Mouse (Mus musculus) layer of hippocampus, postnatal 10 days (tissue): ENCODE results near the gene Ryr3. TPM values are rescaled to one million over a fixed set of nuclear protein-coding genes. Genes with fewer than 3 reads are reported as not detected.

ENCODE experiments used
- DNase-seq, 2 experiments: peaks; one replicate each; pipeline ENCODE4 v3.0.0; 2021; ENCODE audit warnings: low spot score in 2 of 2
- total RNA-seq, 2 experiments: library from RNA; stranded (reverse); gene quantifications; 2 replicates each; pipeline ENCODE4 v1.2.3; 2021

The Ryr3 gene
- total RNA-seq, 2 experiments from 2014 or later, result 63.8 to 74.1 TPM

DNA sequence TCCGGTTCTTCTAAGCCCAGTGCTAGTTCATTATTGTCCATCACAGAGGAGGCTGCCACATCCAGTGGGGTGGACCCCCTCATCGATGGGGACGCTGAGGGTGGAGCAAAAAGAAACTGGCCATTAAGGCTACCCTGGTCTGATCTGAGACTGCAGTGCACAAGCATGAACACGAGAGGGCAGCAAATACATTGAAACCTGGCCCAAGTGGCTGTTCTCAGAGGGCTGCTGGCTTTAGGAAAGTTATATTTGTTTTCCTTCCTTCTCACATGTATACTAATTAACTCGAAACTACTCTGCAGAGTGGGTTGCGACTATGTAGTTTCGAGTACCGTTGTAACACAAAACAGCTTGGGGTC lies 416.9 kb downstream of the Ryr3 start:
- DNase-seq, result peak; percentile 71 to 80

DNA sequence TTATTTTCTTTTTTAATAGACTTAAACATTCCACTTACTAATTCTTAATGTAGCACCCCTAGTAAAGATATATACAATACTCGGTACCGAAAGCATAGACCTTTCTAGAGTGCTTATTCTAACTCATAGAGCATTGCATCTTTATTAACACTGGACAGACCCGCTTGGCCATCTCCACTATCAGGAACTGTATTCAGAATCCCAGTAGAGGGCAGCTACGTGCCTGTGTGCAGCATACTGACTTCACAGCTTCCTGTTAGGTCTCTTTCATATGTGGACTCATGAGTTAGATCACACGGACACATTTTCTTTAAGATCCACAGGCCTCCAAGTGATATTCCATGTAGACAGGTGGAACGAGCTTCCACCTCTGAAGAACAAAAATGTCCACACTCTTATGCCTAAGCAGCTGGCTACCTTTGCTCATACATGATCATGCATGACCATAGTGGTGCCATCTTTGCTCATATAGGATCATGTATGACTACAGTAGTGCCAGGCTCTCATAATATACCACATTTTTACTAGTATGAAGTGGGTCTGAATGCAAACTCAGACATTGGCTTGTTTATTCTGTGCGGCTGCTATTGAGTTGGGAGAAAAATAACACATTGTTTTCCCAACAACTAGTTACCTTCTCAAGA lies 417.4 kb downstream of the Ryr3 start:
- no peak for DNase-seq

DNA sequence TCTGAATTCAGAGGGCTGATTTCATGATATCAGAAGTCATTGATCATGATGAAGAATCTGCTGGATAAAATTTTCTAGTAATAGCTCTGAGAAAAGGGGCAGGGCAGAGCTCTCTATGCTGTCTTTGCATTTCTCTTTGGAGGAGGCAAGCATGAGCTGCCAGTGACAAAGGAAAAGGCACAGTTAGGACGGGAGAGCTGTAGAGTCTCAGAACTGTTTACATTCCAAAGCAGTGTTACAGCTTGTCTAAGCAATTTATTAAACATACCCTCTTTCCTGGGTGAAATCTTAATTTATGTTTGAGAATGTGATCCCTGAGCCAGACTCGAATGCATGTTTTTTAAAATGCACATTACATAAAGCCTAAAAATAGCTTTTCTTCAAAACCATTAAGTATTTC lies 435.3 kb downstream of the Ryr3 start:
- no peak for DNase-seq

DNA sequence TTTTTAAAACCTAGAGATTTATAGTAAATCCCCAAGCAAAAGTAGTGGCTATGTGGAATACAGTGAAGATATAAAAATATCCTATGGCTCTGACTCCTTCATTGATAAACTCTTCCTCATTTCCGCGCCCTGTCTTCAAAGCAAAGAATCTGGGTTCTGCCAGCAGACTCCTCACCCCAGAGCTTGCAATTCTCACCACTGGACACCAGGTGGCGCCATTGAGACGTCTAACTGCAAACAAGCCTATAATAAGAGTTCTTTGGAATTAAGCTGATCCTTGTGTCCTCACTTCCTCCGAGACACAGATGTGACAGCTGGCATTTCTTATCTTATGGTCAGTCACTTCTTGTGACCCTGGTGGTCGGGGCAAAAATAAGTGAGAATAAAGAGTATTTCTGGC lies 442.1 kb downstream of the Ryr3 start:
- peak; percentile 84 to 87 for DNase-seq

DNA sequence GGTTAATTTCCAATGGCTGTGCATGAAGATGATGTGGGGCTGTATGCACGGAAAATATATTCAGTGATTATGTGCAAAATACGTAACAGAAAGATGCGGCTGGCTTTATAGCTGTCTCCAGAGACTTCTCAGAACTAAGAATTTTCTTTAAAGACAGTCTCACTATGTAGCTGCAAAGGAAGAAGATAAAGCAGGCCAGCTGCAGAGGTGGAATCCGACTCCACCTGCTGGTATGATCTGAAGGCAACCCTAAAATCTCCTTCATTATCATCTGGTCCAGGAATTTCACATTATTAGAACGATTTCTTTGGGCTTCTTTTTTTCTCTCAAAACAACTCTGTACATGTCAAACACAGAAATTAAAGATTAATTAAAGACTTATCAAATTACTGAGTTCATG lies 449.2 kb downstream of the Ryr3 start:
- DNase-seq, result no peak

DNA sequence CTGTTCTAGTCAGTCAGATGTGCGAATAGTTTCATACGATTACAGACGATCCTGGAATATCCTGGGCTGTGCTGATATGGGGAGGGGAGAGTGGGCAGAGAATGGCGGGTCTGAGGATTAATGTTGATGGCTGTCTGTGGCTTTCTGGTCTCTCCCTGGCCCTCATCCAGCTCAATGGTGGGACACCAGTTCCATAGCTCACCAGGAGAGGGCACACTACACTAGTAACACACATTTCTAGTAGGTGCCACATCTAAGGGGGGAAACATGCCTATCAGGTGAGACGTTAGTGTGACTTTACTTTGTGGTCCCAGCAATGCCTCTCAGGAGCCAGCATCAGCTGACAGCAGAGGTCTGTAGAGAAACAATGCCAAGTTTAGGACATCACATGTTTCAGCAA lies 451.9 kb downstream of the Ryr3 start:
- DNase-seq, result peak; percentile 30 to 41

DNA sequence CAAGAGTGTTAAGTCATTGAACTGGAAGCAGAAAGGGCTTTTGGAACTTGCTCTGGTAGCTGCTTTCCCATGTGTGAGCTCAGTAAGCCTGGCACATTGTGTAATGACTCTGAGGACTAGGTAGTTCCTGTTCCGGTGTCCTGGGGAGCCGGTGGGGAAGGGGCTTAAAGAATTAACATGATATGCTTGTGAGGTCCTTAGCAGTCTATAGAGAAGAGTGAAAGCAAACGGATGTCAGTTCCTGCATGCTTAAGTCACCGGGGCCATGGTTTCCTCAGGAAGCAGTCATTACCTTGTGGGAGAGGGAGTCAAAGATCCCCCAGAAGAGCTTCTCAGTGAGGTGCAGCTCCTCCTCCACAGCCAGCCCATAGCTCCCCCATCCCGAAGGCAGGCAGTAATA lies 452.6 kb downstream of the Ryr3 start:
- DNase-seq, result no peak

DNA sequence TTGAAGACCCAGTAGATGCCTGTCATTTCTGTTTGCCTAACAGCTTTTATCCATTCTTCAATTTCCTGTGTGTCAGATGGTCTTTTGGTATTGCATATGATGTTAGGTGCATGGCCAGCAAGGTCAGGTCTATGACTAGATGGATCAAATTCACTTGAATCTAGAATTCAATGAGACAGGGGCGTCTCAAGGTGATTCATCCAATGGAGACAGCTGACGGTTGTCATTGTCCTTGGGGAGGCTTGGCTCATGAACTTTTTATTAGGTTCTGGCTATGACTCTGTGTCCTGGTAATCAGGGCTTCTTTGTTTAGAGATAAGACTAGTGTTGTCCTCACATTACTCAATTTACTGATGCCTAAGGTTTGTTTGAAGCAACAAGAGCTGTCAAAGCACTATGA lies 454.9 kb downstream of the Ryr3 start:
- DNase-seq, result no peak

DNA sequence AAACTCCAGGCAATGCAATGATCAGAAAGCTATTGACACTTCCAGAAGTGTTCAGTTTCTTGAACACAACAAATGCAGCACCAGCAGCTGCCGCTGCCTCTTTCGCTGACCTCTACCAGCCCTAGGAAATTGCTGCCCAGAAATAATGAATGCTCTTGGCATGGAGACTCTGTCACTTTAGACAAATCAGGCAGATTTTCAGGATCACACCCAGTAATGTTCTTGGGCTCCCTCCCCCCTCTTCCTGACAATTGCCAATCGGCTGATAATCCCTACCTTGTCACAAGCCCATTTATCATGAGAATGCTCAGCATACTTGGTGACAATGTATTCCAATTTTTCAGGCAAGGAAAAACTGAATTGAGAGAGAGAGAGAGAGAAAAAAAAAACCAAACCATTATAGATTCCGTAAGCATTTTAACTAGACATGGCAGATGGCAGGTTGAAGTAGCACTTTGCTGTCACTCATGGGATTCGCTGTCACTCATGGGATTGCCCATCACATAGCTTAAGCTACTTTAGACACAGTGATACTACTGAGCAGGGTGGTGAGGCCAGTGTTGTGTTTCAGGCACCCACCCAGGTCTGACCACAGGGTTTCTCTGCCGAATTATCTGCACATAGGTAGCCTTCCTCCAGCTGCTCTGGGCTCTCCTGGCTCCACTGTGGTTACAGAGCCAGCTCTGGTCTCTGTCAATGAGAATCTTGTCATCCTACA lies 455.5 kb downstream of the Ryr3 start:
- no peak for DNase-seq

DNA sequence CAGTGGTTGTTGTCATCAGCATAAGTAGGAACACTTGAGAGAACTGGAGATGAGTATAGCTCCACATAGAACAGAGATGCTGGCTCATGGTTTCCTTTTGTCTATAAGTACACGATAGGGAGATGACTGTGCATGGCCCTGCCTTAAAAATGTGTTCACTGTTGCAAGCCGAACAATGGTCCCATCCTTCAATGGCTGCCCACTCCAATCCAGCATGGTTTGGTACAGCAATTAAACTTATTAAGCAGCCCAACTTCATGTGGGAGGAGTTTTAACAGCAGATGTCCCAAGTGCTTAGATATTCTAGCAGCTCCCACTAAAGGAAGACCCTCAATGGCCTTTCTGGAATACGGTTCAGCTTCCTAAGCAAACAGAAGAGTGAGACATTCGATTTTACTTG lies 456.2 kb downstream of the Ryr3 start:
- no peak for DNase-seq

DNA sequence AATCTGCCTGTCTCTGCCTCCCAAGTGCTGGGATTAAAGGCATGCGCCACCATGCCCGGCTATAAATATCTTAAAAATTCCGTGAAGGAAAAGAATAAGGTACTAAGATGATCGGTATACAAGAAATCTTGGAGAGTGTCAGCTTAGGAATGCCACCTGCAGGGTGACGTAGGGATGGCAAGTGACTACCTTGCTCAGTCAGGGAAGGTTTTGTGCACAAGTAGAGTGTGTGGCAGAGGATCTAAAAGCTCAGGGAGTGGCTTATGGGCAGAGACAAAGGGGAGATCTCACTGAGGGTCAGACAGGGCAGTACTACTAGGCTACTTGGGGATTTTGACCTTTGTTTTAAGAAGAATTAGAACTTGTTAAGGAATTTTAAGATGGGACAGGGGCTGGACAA lies 457.2 kb downstream of the Ryr3 start:
- no peak for DNase-seq

DNA sequence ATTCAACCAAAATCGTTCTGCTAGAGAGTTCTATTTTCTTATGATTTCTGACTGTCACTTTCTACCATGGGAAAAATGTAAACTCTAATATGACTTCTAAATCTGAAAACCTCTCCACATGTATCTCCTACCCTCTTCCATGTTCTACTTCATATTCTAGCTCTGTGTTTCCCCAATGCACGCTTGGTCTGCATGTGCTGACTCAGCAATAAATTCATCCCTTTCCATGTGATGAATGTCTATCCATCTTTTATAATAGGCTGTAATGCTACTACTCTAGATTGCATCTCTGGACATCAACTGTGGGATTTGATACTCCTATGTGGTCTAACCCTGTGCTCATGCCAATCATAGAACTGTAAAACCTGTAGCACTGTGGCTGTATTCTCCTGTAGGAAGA lies 458.2 kb downstream of the Ryr3 start:
- no peak for DNase-seq

DNA sequence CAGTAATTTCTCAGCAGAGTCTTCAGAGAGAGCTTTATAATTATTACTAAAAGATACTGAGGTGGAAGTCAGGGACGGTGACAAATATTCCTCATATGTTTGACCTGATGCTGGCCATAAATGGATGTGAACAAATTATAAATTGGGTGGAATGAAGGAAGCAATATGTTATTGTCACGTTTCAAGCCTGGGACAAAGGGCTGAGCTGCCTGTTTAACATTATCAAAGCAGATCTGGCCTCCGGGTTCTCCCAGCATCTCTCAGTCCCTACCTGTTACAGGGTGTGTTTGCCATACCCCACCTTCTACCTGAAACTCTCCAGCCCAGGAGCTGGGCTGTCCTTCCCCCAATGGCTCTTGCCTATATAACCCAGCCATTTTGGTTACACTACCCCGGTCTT lies 463.6 kb downstream of the Ryr3 start:
- DNase-seq, result no peak

DNA sequence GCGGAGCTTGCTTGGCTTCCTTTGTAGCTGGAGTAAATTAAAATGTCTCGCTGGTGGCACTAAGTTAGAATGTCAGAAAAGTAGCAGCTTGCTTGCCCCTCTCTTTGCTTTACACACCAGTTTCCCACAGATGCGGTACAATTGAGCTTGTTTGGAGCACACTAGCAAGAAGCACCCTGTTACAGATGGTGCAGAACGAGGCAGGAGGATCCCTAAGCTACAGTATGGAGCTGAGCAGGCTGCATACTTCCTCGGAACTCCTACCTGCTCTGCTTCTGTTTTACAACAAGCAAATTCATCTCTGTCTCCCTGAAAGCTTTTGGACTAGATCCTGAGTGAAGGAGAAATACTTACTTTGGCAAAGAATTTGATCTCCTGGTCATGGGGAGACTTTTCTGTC lies 465.5 kb downstream of the Ryr3 start:
- no peak for DNase-seq

DNA sequence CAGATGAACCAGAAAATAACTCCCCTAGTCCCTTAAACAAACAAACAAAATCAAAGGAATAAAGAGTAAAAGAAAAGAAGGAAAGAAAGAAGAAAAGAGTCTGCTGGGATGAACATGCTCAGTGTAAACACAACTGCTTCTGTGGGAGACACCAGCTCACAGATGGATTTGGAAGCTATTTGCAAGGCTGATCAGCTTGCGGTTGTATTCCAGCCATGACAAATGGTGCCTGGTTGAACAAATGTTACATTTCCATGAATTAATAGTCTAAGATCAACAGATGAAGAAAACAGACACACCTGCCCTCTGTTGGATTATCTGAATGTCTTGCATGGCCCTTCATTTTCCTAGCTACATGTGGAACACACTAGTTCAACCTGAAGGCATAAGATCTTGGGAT lies 468.4 kb downstream of the Ryr3 start:
- no peak for DNase-seq

DNA sequence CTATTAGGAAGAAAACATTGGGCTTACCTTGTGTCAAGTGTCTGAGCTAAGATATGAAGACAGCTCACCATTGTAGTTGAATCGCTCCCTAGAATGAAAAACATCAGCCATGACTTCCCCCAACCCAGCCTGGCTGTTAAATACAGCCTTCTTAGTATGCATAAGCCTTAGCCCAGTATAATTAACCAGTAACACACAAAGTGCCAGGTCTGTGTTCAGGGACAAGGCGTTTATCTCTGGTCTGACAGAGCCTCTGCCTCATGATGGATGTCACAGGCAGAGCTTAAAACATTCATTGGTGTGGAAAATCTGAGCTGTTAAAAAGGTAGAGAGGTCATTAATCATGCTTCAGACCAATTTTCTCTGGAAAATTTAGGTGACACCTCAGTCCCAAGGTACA lies 484.0 kb downstream of the Ryr3 start:
- DNase-seq, result no peak

DNA sequence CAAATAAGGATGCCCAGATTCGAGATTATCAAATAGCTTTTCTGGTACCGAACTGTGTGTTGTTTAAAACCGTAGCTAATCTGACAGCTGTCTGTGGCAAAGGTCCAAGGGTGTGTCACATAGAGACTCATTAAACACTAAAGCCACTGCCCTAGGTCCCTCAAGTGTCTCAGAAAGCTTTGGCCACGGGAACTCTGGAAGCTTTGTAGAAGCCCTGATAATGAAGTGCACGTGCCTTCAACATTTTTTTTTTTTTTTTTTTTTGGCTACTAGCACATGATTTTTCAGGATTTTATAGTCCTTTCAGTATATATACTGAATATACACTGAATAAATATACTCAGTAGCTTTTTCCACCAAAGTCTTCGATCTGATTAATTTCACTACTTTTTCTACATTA lies 489.1 kb downstream of the Ryr3 start:
- no peak for DNase-seq

DNA sequence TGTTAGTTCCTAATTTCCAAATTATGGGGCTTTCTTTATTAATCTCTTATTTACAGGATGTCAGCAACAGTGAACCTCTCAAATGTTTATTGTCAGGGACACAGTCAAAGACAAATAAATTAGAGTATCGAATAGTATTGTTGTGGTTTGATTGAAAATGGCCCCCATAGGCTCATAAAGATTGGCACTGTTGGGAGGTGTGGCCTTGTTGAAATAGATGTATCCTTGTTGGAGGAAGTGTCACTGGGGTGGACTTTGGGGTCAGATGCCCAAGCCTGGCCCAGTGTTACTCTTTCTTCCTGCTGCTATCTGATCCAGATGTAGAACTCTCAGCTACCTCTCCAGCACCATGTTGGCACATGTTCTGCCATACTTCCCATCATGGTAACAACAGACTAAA lies 495.7 kb downstream of the Ryr3 start:
- no peak for DNase-seq

DNA sequence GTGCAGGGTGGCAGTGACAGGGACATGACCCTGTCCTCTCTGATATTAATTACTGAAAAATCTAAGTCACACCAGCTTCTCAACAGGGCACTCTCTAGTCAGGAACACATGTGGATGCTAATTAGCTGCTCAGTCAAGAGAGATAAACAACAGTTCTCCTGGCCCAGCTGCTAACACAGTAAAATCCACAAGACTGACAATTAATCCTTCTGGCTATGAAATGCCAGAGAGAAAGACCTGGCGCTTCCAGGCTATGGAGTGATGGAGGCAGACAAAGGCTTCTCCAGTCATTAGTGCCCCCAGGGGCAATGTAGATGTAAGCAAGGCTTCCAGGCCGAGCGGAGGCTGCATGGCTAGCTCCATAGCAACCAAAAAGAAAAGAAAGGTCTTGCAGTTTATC lies 496.2 kb downstream of the Ryr3 start:
- DNase-seq, result no peak

DNA sequence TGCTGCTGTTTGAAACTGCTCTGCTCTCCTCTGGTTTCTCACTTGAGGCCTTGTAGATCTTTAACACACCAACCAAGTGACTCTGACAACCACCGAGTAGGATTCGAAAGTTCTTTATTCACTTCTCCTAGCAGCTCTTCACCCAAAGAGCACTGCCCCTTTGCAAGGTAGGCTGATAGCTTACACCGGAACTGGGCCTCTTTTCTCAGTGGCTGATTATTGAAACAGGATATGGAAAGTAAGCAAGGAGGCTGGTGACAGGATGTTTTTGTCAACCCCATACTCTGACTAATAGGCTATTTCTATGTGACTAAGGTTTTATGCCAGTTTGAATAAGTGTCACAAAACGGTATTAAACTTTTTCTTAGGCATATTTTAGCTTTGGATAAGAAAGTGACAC lies 502.2 kb downstream of the Ryr3 start:
- no peak for DNase-seq

DNA sequence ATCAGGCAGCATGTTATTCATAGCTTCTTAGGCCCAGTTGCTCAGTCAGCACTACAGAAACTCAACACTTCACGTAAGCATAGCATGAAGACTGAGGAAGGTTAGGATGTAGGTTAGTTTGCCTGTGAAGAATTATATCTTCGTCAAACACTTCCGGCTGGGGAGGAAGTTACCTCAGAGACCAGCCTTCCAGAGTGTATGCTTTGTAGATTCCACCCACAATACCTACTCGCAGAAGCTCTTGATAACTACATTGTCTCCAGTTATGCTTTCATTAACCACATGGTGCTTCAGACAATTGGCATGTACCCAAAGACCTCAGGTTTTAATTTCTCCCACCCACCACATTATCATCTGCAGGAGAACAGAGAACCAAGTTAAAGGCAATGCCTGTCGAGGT lies 535.1 kb downstream of the Ryr3 start:
- DNase-seq, result no peak

DNA sequence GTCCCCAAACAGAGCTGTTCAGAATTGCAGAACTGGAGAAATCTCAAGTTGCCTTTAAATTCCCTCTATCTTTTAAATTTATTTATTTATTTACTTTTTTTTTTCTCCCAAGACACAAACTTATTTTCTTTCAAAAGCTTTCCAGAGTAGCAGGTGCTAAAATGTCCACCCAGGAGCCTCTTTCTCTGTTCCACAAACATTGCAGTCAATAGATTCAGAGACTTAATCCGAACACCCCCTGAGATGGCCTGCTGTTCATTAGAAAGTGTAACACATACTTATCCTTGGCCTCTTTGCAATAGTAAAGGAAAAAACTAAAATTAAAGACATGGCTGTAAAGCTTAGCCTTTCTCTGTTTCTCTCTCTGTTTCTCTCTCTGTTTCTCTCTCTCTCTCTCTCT lies 539.6 kb downstream of the Ryr3 start:
- no peak for DNase-seq

DNA sequence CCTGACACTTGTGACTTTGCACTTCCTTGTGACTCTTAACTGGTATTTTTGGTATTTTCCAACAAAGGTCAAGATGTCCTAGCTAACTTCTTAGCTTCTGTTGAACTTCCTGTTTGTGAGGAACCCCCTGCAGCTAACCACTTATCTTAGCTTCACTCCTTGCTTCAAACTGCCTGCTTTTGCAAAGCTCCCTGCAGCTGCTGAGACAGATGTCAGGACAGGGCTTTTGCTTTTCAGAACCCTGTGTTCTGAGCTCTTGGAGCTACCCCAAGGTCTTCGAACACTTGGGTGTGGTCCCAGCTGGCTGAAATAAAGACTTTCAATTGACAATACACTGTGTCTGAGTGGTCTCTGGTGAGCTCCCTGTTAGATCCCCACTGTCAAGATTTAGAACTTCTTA lies 540.2 kb downstream of the Ryr3 start:
- no peak for DNase-seq
